Mouse (Mus musculus) lung, adult 18-20 months (tissue): Measurements from ENCODE around the gene Ppm1h.

Experiments
- DNase-seq, 2 experiments: peaks; one replicate each; pipeline ENCODE4 v3.0.0; 2022; ENCODE audit warnings: mixed read lengths in 2 of 2

The Ppm1h gene

GRCm38 (mm10) chr10:122774169-122774568, 95.6 kb downstream of the Ppm1h start:
- DNase-seq, result no peak

GRCm38 (mm10) chr10:122777436-122777835, 98.9 kb downstream of the Ppm1h start:
- DNase-seq, result no peak

GRCm38 (mm10) chr10:122777939-122778655, 99.5 kb downstream of the Ppm1h start:
- no peak for DNase-seq

GRCm38 (mm10) chr10:122779351-122779750, 100.8 kb downstream of the Ppm1h start:
- no peak for DNase-seq

- peak in 1 of 2 experiments; percentile 37 for DNase-seq
These were observed 104.2 kb downstream of the Ppm1h start for GRCm38 (mm10) chr10:122782755-122783154.

GRCm38 (mm10) chr10:122789648-122790170, 111.1 kb downstream of the Ppm1h start:
- DNase-seq, result no peak

GRCm38 (mm10) chr10:122792021-122792966, 113.7 kb downstream of the Ppm1h start:
- no peak for DNase-seq

- no peak for DNase-seq
These were observed 114.6 kb downstream of the Ppm1h start for GRCm38 (mm10) chr10:122793193-122793592.

GRCm38 (mm10) chr10:122794187-122794850, 115.8 kb downstream of the Ppm1h start:
- peak; percentile 74 to 81 for DNase-seq

- no peak for DNase-seq
These were observed 119.4 kb downstream of the Ppm1h start for GRCm38 (mm10) chr10:122797955-122798354.

GRCm38 (mm10) chr10:122800003-122800731, 121.6 kb downstream of the Ppm1h start:
- DNase-seq, result peak; percentile 40 to 52

GRCm38 (mm10) chr10:122800732-122801110, 122.2 kb downstream of the Ppm1h start:
- no peak for DNase-seq

GRCm38 (mm10) chr10:122802218-122802617, 123.7 kb downstream of the Ppm1h start:
- DNase-seq, result no peak

GRCm38 (mm10) chr10:122802901-122803300, 124.3 kb downstream of the Ppm1h start:
- no peak for DNase-seq

GRCm38 (mm10) chr10:122803906-122804305, 125.3 kb downstream of the Ppm1h start:
- peak; percentile 60 to 66 for DNase-seq

- no peak for DNase-seq
These were observed 127.3 kb downstream of the Ppm1h start for GRCm38 (mm10) chr10:122805866-122806265.

GRCm38 (mm10) chr10:122807127-122808105, 128.9 kb downstream of the Ppm1h start:
- peak; percentile 67 to 73 for DNase-seq

GRCm38 (mm10) chr10:122808186-122808585, 129.6 kb downstream of the Ppm1h start:
- no peak for DNase-seq

GRCm38 (mm10) chr10:122809851-122810250, 131.3 kb downstream of the Ppm1h start:
- no peak for DNase-seq

GRCm38 (mm10) chr10:122815094-122815493, 136.5 kb downstream of the Ppm1h start:
- peak; percentile 80 to 82 for DNase-seq

GRCm38 (mm10) chr10:122817741-122818140, 139.2 kb downstream of the Ppm1h start:
- DNase-seq, result no peak
